Mouse (Mus musculus): ENCODE results near the gene Zfp74.

GRCm38 (mm10) chr7:29892756-29893155, 61.1 kb downstream of the Zfp74 start:
- no peak for TF ChIP-seq CTCF (IDR thresholded peaks at IDR 0.05; ENCODE audit: insufficient read depth, low read length)
- TF ChIP-seq POLR2A (IDR thresholded peaks at IDR 0.05; ENCODE audit: borderline replicate concordance, extremely low read depth, low read depth, low read length) = no peak
